Mouse (Mus musculus) spleen, adult 2 months (tissue): Measurements from ENCODE around the gene Mctp1.

ENCODE experiments used
- CTCF ChIP-seq: fragments of 200-500 bp; IDR thresholded peaks from 2 replicates; pipeline ENCODE4 v1.5.1; 2011; ENCODE audit warnings: mild to moderate bottlenecking, inconsistent platforms; ENCODE audit not compliant: insufficient read depth, insufficient read length, insufficient replicate concordance; ENCODE audit errors: extremely low read depth
- POLR2A ChIP-seq: fragments of 200-500 bp; IDR thresholded peaks from 2 replicates; pipeline ENCODE4 v1.6.1; 2011; ENCODE audit warnings: low read depth, low read length, inconsistent platforms

GRCm38 (mm10) chr13:76391920-76392319, 7.6 kb downstream of the Mctp1 start:
- no peak for TF ChIP-seq POLR2A
- no peak for TF ChIP-seq CTCF
